Mouse (Mus musculus): Measurements from ENCODE around the gene Tmem39b. TPM values are rescaled to one million over a fixed set of nuclear protein-coding genes. Genes with fewer than 3 reads are reported as not detected.
"Not testable (repeated sequence)": the region's sequence is repeated elsewhere in the genome, so short reads cannot be mapped to it uniquely, and the experiment has no call there.

Gene Tmem39b
- polyA plus RNA-seq, 1 experiment, result 12.8 TPM

DNA sequence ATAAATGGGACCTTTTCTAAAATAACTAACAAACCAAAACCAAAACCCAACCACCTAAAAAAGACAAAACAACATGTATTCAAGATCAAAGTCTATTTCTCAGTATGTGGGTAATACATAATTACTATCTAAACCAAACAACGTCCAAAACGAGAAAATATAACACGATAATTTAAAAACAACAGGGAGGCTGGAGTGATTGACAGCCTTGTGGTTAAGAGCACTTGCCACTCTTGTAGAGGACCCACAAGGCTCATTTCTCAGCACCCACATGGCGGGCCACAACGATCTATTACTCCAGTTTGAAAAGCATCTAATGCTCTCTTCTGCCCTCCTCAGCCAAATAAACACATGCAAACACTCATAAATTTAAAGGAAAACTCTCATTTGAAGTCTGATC is 34.8 kb upstream of the Tmem39b start:
- no peak overlapping the region for H3K27ac ChIP-seq (ENCODE audit: insufficient read depth, low read depth, low read length)
- TF ChIP-seq POLR2A (IDR thresholded peaks at IDR 0.05; ENCODE audit: borderline replicate concordance, low read depth, low read length), result no peak
- no peak overlapping the region for H3K4me3 ChIP-seq (ENCODE audit: insufficient read depth, low read length)
- peaks cover 22% of the 10 kb centered on the region for H3K4me1 ChIP-seq (ENCODE audit: control insufficient read depth, insufficient read depth, low read length)

DNA sequence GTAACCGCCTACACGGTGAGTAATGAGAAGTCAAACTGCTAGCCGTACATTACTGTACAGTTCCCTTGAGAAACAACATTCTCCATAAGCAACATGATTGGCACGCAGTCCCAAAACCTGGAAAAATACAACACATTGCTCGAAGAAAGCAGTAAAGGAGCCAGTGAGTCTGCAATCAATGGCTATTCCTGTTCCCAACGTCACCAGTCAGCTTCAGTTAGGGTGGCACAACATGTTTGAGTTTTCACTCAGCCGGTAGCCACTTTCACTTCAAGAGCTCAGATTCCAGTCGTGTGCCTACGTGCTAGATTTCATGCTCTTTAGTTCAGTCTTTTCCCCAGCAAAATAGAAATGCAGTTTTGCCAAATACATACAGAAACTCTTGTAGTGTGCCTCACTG is 19.7 kb upstream of the Tmem39b start:
- Histone ChIP-seq H3K27ac (ENCODE audit: insufficient read depth, low read depth, low read length) (no peak overlapping the region), H3K4me1 (ENCODE audit: control insufficient read depth, insufficient read depth, low read length) (peaks cover 7% of the 10 kb centered on the region; the same call in 1 of the 2 replicates), H3K4me3 (ENCODE audit: insufficient read depth, low read length) (no peak overlapping the region)
- TF ChIP-seq POLR2A (IDR thresholded peaks at IDR 0.05; ENCODE audit: borderline replicate concordance, low read depth, low read length), result no peak
- no peak for TF ChIP-seq CTCF (IDR thresholded peaks at IDR 0.05; ENCODE audit: low read depth, low read length)

DNA sequence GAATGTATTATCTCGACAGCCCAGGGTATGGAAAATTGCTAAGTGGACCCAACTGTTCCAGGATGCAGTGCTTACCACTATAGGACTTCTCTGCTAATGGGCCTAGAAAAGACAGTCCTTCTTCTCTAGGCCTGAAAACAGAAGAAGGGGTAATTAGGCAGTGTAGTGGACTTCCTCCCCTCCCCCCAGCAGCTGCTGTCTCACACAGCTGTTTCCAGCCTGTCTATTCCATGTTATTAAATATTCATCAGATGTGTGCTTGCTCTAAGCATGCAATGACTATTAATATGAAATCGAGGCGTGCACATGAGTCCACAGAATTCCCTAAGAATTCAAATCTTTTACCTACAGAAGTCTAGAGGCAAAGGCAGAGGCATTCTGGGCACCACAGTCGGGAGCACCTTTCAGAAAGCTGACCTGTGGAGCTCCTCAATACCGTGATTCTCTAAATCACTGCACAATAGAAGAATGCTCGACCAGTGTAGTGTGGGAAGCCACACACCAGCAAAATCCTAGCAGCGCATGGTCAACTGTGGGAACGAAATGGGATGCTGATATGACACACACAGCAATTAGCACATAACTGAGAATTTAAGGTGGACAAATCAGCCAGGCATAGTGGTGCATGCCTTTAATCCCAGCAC is 13.0 kb upstream of the Tmem39b start:
- Histone ChIP-seq H3K4me1 (ENCODE audit: control insufficient read depth, insufficient read depth, low read length) (peaks cover 3% of the 10 kb centered on the region; the same call in 1 of the 2 replicates), H3K4me3 (ENCODE audit: insufficient read depth, low read length) (no peak overlapping the region), H3K27ac (ENCODE audit: insufficient read depth, low read depth, low read length) (no peak overlapping the region)
- TF ChIP-seq CTCF (IDR thresholded peaks at IDR 0.05; ENCODE audit: low read depth, low read length) (no peak), POLR2A (IDR thresholded peaks at IDR 0.05; ENCODE audit: borderline replicate concordance, low read depth, low read length) (no peak)

DNA sequence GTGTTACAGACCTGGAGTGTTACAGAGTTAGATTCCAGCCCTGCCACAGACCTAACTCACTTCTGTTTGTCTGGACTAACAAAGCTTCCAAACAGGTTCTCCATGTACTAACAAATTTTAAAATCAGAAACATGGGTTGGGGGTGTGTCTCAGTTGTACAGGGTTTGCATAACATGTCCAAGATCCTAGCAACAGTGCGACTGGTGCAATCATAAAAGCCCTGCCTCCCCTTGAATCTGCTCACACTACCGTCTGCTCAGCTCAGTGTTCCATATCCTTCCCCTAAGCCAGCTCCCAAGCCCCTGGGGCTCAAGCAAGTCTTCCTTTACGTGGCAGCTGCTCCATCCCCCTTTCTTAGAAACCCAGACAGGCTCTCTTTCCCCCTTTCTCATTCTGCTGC is 10.1 kb upstream of the Tmem39b start:
- no peak for TF ChIP-seq CTCF (IDR thresholded peaks at IDR 0.05; ENCODE audit: low read depth, low read length)
- no peak for TF ChIP-seq POLR2A (IDR thresholded peaks at IDR 0.05; ENCODE audit: borderline replicate concordance, low read depth, low read length)
- Histone ChIP-seq H3K4me3 (ENCODE audit: insufficient read depth, low read length) (no peak overlapping the region), H3K27ac (ENCODE audit: insufficient read depth, low read depth, low read length) (no peak overlapping the region), H3K4me1 (ENCODE audit: control insufficient read depth, insufficient read depth, low read length) (peaks cover 5% of the 10 kb centered on the region; the same call in 1 of the 2 replicates)

DNA sequence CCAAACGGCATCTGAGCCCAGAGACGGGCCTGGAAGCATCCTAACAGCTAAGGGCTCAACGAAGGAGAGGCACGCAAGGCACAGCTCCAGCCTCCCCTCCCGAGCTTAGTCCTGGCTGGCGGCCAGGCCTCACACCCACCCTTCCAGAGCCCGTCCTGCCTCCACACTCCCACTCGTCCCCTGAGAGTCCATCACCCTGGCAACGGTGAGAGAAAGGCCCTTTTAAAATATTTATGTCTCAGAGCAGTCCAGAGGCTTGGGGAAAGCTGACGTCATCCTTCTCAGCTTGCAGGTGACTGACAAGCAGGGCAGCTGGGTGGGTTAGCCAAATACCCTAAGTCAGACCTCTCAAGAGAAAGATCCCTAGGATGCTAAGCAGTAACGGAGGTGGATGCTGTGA is 5.8 kb upstream of the Tmem39b start:
- H3K27ac ChIP-seq (ENCODE audit: insufficient read depth, low read depth, low read length), result no peak overlapping the region
- no peak overlapping the region for H3K4me3 ChIP-seq (ENCODE audit: insufficient read depth, low read length)
- H3K4me1 ChIP-seq (ENCODE audit: control insufficient read depth, insufficient read depth, low read length), result peaks cover 11% of the 10 kb centered on the region
- no peak for TF ChIP-seq CTCF (IDR thresholded peaks at IDR 0.05; ENCODE audit: low read depth, low read length)
- TF ChIP-seq POLR2A (IDR thresholded peaks at IDR 0.05; ENCODE audit: borderline replicate concordance, low read depth, low read length), result no peak

DNA sequence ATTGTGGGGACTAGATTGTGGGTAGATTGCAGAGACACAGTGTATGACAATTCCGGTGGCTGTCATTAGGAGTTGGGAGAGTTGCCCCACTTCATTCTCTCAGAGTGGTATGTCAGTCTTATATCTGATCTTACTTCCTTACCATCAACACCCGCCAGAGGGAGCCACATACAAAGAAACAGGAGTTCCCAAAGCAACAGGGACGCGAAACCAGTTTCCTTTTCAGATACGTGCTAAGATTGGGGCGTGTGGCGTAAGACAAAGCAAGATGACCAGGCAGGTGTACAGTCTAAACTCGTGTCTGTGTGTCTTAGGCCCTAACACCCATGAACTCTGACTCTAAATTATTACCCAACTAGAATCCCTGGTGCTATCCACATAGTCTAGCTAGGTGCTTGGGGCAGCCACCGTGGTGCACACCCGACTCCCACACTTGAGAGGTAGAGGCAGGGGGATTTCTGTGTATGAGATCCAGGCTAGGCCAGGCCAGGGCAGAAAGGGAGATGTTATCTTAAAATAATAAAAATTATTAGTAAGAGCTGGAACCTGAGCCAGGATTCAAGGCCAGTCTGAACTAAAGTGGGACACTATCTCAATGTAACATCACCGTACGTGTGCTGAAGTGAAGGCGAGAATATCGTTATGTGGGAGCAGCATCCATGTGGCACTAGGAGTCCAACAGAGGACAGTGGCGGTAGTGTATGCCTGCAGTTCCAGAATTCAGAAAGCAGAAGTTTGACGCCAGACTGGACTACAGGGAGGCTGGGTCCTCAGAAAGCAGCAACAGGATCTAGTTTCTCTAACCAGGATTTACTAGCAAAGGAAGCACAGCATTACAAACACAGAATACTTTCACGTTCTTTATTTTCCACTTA is 5.1 kb upstream of the Tmem39b start:
- TF ChIP-seq POLR2A (IDR thresholded peaks at IDR 0.05; ENCODE audit: borderline replicate concordance, low read depth, low read length), result no peak
- TF ChIP-seq CTCF (IDR thresholded peaks at IDR 0.05; ENCODE audit: low read depth, low read length), result no peak
- Histone ChIP-seq H3K4me3 (ENCODE audit: insufficient read depth, low read length) (no peak overlapping the region), H3K27ac (ENCODE audit: insufficient read depth, low read depth, low read length) (no peak overlapping the region), H3K4me1 (ENCODE audit: control insufficient read depth, insufficient read depth, low read length) (peaks cover 16% of the 10 kb centered on the region)

DNA sequence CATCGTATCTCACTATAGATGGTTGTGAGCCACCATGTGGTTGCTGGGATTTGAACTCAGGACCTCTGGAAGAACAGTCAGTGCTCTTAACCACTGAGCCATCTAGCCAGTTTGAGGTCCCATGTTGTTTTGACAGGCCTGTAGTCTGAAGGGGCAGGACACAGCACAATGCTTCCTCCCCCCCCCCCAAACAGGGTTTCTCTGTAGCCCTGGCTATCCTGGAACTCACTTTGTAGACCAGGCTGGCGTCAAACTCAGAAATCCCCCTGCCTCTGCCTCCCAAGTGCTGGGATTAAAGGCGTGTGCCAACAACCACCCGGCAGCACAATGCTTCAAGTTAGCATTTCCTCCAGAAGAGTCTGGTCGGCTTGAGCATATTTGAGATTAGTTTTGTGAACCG is 4.0 kb upstream of the Tmem39b start:
- peaks cover 16% of the 10 kb centered on the region for H3K4me1 ChIP-seq (ENCODE audit: control insufficient read depth, insufficient read depth, low read length)
- H3K27ac ChIP-seq (ENCODE audit: insufficient read depth, low read depth, low read length); H3K4me3 ChIP-seq (ENCODE audit: insufficient read depth, low read length): not testable (repeated sequence)

DNA sequence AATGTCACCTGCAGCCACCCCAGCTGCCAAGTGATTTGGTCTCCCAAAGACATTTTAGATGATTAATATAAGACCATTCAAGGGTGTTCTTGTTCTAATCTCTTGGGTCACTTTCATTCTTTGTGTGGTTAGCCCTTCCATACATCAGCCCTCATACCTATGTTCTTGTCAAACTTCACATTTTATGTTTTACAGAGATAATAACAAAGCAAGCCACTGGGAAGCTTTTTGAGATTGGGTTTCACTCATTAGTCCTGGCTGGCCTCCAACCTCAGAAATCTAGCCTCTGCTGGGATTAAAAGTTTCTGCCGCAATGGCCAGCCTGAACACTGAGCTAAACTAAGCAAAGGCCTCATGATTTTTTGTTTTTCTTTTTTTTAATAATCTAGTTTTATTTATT is 3.6 kb upstream of the Tmem39b start:
- H3K4me3 ChIP-seq (ENCODE audit: insufficient read depth, low read length), result no peak overlapping the region
- H3K4me1 ChIP-seq (ENCODE audit: control insufficient read depth, insufficient read depth, low read length), result peaks cover 21% of the 10 kb centered on the region
- no peak overlapping the region for H3K27ac ChIP-seq (ENCODE audit: insufficient read depth, low read depth, low read length)
- TF ChIP-seq CTCF (IDR thresholded peaks at IDR 0.05; ENCODE audit: low read depth, low read length) (no peak), POLR2A (IDR thresholded peaks at IDR 0.05; ENCODE audit: borderline replicate concordance, low read depth, low read length) (no peak)

DNA sequence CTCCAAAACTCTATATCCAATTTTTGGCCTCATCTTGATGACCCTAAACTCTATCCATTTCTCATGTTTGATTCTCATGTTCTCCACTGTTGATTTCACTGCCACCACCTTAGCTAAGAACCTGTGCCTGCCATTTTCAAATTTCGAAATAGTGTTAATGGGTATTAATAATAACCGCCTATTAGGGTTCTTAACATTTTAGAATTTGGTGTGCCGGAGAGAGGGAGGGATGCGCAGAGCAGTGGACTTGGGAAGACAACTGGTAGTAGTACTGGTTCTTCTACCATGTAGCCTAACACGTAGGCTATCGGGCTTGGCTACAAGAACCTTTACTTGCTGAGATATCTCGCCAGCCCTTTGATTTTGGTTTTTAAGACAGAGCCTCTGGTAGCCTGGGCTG is 553 bp upstream of the Tmem39b start:
- Histone ChIP-seq H3K4me1 (ENCODE audit: control insufficient read depth, insufficient read depth, low read length) (peaks cover 19% of the 10 kb centered on the region), H3K4me3 (ENCODE audit: insufficient read depth, low read length) (peak overlapping the region; percentile 79), H3K27ac (ENCODE audit: insufficient read depth, low read depth, low read length) (no peak overlapping the region)
- TF ChIP-seq CTCF (IDR thresholded peaks at IDR 0.05; ENCODE audit: low read depth, low read length) (no peak), POLR2A (IDR thresholded peaks at IDR 0.05; ENCODE audit: borderline replicate concordance, low read depth, low read length) (no peak)

DNA sequence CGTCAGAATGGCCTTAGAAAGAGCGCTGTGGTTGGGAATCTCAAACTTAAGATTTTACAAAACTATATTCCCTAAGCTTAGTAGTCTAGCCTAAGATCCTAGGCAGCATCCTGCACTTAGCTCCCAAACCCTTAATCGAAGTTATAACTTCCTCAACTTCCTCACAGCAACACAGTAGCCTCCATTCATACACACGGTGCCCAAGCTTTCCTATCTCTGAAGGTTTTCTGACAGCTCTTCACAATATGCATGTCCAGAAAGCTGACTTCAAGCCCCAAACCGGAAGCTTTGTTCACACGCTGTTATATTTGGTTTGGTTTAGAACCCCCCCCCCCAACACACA is 852 bp downstream of the Tmem39b start:
- H3K27ac ChIP-seq (ENCODE audit: insufficient read depth, low read depth, low read length), result peak overlapping the region; percentile 55; the same call in 1 of the 2 replicates
- peaks cover 14% of the 10 kb centered on the region for H3K4me1 ChIP-seq (ENCODE audit: control insufficient read depth, insufficient read depth, low read length)
- peak overlapping the region; percentile 79 for H3K4me3 ChIP-seq (ENCODE audit: insufficient read depth, low read length)
- TF ChIP-seq POLR2A (IDR thresholded peaks at IDR 0.05; ENCODE audit: borderline replicate concordance, low read depth, low read length) (no peak), CTCF (IDR thresholded peaks at IDR 0.05; ENCODE audit: low read depth, low read length) (no peak)
